Mouse (Mus musculus) lung, postnatal 36 days (tissue): ENCODE measurements around the gene Rtn4rl1.

ENCODE experiments used
- DNase-seq: peaks from one replicate; pipeline ENCODE4 v3.0.0; 2022; ENCODE audit warnings: mixed read lengths

Rtn4rl1 gene

GRCm38 (mm10) chr11:75255330-75255729 is 61.7 kb downstream of the Rtn4rl1 start:
- DNase-seq: peak; percentile 54

GRCm38 (mm10) chr11:75257056-75257648 is 63.6 kb downstream of the Rtn4rl1 start:
- no peak for DNase-seq

GRCm38 (mm10) chr11:75259416-75259815 is 65.8 kb downstream of the Rtn4rl1 start:
- no peak for DNase-seq

GRCm38 (mm10) chr11:75259996-75260561 is 66.5 kb downstream of the Rtn4rl1 start:
- DNase-seq: peak; percentile 35

GRCm38 (mm10) chr11:75261016-75261415 is 67.4 kb downstream of the Rtn4rl1 start:
- DNase-seq: no peak

GRCm38 (mm10) chr11:75261730-75262129 is 68.1 kb downstream of the Rtn4rl1 start:
- no peak for DNase-seq

GRCm38 (mm10) chr11:75262181-75262580 is 68.6 kb downstream of the Rtn4rl1 start:
- no peak for DNase-seq

- DNase-seq: no peak
Observed at GRCm38 (mm10) chr11:75262791-75263190, 69.2 kb downstream of the Rtn4rl1 start.

- DNase-seq: no peak
Observed at GRCm38 (mm10) chr11:75263274-75263963, 69.8 kb downstream of the Rtn4rl1 start.

- no peak for DNase-seq
Observed at GRCm38 (mm10) chr11:75263964-75264312, 70.4 kb downstream of the Rtn4rl1 start.

- no peak for DNase-seq
Observed at GRCm38 (mm10) chr11:75264550-75264949, 71.0 kb downstream of the Rtn4rl1 start.

GRCm38 (mm10) chr11:75265545-75265944 is 72.0 kb downstream of the Rtn4rl1 start:
- no peak for DNase-seq

GRCm38 (mm10) chr11:75267826-75268281 is 74.3 kb downstream of the Rtn4rl1 start:
- peak; percentile 60 for DNase-seq

- no peak for DNase-seq
Observed at GRCm38 (mm10) chr11:75268492-75268891, 74.9 kb downstream of the Rtn4rl1 start.

GRCm38 (mm10) chr11:75269213-75269612 is 75.6 kb downstream of the Rtn4rl1 start:
- DNase-seq: no peak

GRCm38 (mm10) chr11:75270276-75270984 is 76.8 kb downstream of the Rtn4rl1 start:
- no peak for DNase-seq

GRCm38 (mm10) chr11:75270985-75271434 is 77.4 kb downstream of the Rtn4rl1 start:
- peak; percentile 89 for DNase-seq

GRCm38 (mm10) chr11:75273466-75273865 is 79.9 kb downstream of the Rtn4rl1 start:
- no peak for DNase-seq

- DNase-seq: no peak
Observed at GRCm38 (mm10) chr11:75275035-75275434, 81.5 kb downstream of the Rtn4rl1 start.

GRCm38 (mm10) chr11:75278115-75278514 is 84.5 kb downstream of the Rtn4rl1 start:
- no peak for DNase-seq

GRCm38 (mm10) chr11:75279013-75279341 is 85.4 kb downstream of the Rtn4rl1 start:
- no peak for DNase-seq

- peak; percentile 41 for DNase-seq
Observed at GRCm38 (mm10) chr11:75279342-75280065, 85.9 kb downstream of the Rtn4rl1 start.

GRCm38 (mm10) chr11:75280066-75280410 is 86.5 kb downstream of the Rtn4rl1 start:
- DNase-seq: no peak
